Mouse (Mus musculus) C3H10T1/2 (cell line): Measurements from ENCODE around the gene Prkd3. TPM values are rescaled to one million over a fixed set of nuclear protein-coding genes. Genes with fewer than 3 reads are reported as not detected.

Experiments
- polyA plus RNA-seq, 2 experiments: library from polyadenylated mRNA; unstranded; fragments of >200 nt; fragmentation: generic; extraction: Trizol; gene quantifications; one replicate each; pipeline ENCODE4 v1.2.1; 2012; ENCODE audit warnings: missing spikeins in 2 of 2

The Prkd3 gene
- 10 to 100 TPM in 1 of 2 experiments, under 1 TPM in 1; 0.89 to 12.0 TPM for polyA plus RNA-seq

DNA sequence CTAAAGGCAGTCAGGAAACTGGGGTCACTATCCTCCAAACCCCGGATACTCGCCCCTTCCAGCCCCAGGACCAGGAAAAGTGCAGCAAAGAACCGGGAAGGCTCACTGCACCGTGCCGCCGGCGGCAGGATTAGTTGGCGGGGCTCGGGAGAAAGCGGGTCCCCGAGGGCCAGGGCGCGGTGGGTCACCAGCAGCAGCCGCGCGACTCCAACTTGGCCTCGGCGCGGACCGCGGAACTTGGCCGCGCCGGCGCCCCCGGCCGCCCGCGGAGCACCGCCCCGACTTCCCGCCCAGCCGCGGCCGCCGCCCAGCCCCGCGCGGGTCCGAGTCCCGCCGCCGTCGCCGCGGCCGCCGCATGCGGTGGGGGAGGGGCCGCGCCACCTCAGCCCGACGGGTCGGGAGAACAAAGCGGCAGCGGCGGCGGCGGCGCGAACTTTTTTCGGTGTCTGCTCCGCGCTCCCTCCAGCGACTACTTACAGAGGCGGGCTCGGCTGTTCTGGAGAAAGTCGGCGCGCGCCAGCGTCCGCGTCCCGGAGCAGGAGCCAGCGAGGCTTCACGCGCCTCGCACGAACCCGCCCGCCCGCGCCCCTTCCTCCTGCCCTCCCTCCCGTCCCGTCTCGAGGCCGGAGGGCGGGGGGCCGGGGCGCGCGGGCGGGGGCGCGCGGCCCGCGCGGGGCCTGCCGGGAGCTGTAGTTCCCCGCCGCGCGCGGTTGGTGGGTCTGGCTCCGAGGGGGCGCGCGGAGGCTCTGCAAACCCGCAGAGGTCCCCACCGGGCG is at the start of gene Prkd3:
Gene Prkd3 (minus strand): TSS at position 609 of the 776 bp plus-strand sequence.

DNA sequence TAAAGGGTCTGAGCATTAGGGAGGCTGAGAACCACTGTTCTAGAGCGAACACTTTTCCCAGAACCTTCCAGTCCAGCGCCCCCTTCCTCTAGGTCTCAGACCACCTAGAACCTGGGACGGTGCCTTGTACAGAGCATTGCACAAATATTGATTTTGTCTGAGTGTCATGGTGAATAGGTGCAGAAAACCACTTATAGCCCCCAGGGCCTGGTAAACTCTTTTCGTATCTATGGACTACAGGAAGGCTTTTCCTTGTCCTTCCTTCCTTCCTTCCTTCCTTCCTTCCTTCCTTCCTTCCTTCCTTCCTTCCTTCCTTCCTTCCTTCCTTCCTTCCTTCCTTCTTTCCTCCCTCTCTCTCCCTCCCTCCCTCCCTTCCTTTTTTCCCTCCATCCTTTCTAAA is 31.0 kb upstream of the Prkd3 start, which contains the start of gene Qpct:
Gene Qpct (plus strand): TSS at position 301 of the 400 bp plus-strand sequence.

DNA sequence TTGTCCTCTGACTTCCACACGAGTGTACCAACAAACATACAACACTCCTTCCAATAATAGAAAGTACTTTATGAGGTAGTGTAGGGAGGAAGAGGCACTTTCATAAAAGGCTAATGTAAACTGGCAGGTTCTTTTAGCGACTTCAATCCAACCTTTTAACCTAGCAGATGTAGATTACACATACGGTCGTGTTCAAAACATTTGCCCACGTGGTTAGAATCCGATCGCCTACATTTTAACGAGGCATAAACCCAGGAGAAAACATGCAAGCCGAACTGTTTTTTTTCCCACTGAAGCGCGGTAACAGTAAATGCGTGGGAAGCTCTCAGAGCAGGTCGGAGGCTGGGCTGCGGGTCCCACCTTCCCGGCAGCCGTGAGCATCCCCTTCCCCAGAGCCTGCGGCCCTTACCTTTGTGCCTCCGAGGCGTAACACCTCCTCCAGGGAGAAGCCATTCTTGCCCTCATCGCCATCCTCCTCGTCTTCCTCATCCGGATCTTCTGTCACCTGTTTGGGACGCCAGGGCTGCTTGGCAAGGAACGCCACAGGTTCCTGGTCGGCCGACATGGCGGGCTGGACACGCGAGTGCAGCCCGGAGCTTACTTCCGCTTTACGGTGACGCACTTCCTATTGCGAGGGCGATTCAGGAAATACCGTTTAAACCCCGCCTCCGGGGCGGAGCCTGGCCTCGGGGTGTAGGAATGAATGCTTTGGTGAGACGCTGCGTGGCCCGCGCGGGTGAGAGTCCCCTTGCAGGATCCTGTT is 84.0 kb downstream of the Prkd3 start, which contains the start of the genes Cebpz and Ndufaf7:
Gene Cebpz (minus strand): TSS at position 601 of the 763 bp plus-strand sequence.
Gene Ndufaf7 (plus strand): TSS at position 671 of the 763 bp plus-strand sequence.

DNA sequence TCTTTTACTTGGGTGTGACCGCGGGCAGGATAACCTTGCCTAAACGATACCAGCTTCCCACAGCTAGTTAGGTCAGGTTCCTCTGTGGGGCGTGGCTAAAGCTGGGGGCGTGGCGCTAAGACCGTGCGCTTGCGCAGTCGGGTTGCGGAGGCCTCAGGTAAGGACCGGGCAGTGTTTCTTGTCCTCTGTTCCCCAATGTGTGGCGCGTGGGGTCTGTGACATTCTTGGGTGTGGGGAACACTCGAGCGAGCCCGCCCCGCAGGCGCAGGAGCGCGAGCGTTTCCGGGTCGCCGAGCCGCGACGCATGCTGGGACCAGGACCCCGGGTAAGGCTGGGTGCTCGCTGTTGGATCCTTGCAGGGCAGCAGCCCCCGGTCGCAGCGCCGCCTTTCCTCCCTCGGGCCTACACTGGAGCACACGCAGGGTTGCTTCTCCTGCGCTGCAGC is 104.2 kb downstream of the Prkd3 start, which contains the start of gene Cebpzos:
Gene Cebpzos (plus strand): TSS at position 132 of the 445 bp plus-strand sequence.

DNA sequence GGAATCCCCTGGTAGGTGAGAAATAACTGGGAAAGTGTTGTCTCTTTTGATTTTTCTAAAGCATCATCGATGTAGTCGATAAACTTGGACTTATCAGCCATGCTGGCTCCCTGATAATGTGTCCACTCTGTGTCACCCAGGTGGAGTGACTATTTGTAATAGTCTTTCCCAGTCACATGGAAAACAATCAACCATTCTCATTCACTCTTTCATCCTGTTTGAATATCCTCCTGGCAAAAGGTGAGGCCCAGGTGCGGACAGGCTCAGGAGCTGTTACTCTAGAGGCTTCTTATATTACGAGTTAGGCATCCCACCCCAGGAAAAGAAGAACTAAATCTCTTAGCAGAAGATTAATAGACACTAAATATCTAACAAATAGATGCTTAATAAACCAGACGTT is 113.7 kb downstream of the Prkd3 start, which contains the start of gene Sult6b1:
Gene Sult6b1 (minus strand): TSS at position 101 of the 400 bp plus-strand sequence.

Other genes starting within 250 kb of the Prkd3 start
- gene Heatr5b, start 185.5 kb downstream of the Prkd3 start, polyA plus RNA-seq, result 10 to 100 TPM in 1 of 2 experiments, 1 to 10 TPM in 1; 2.5 to 18.9 TPM
- 10 to 100 TPM in 1 of 2 experiments, 1 to 10 TPM in 1; 2.2 to 11.4 TPM for gene Gpatch11, start 185.2 kb downstream of the Prkd3 start, polyA plus RNA-seq
- 1 to 10 TPM in 1 of 2 experiments, under 1 TPM in 1; 0.61 to 7.2 TPM for gene Eif2ak2, start 138.2 kb downstream of the Prkd3 start, polyA plus RNA-seq
- 1 to 10 TPM in 1 of 2 experiments, under 1 TPM in 1; 0.05 to 1.1 TPM for gene Sult6b1, start 113.8 kb downstream of the Prkd3 start, polyA plus RNA-seq
- gene Cebpzos, start 104.3 kb downstream of the Prkd3 start, polyA plus RNA-seq, result 10 to 100 TPM in 1 of 2 experiments, 1 to 10 TPM in 1; 6.7 to 38.6 TPM
- gene Cebpz, start 83.8 kb downstream of the Prkd3 start, polyA plus RNA-seq, result 10 to 100 TPM in 1 of 2 experiments, 1 to 10 TPM in 1; 3.3 to 10.7 TPM
- 10 to 100 TPM in 1 of 2 experiments, 1 to 10 TPM in 1; 9.6 to 25.1 TPM for gene Ndufaf7, start 83.7 kb downstream of the Prkd3 start, polyA plus RNA-seq
- gene Qpct, start 31.1 kb upstream of the Prkd3 start, polyA plus RNA-seq, result not detected